ENCODE assay signal across 23 mouse cellular contexts in genomic region chr15:23590451-23590850, GRCm38 (mm10).
"Had no signal": no experiment of that assay in that cellular context is flagged by ENCODE, and none has a peak within 500 bp of the region (broad histone marks: within the 10 kb centered on the region; RNA-seq: fewer than 3 reads in every experiment).

No protein-coding gene starts in this region.

- H3K4me1 ChIP-seq: heart, embryonic 10.5 days; heart, embryonic 12.5 days; hindbrain, embryonic 13.5 days; hindbrain, embryonic 15.5 days; kidney, embryonic 15.5 days; limb, embryonic 10.5 days; limb, embryonic 12.5 days; liver, embryonic 13.5 days; liver, embryonic 15.5 days had no signal

- H3K4me3 ChIP-seq: heart, embryonic 10.5 days; heart, embryonic 12.5 days; hindbrain, embryonic 13.5 days; hindbrain, embryonic 15.5 days; kidney, embryonic 15.5 days; left cerebral cortex, adult 2 months; limb, embryonic 10.5 days; limb, embryonic 12.5 days; liver, embryonic 13.5 days; liver, embryonic 15.5 days had no signal

- H3K27ac ChIP-seq: heart, embryonic 10.5 days; hindbrain, embryonic 13.5 days; hindbrain, embryonic 15.5 days; hindbrain, postnatal 0 days; kidney, embryonic 15.5 days; kidney, postnatal 0 days; left cerebral cortex, adult 2 months; limb, embryonic 10.5 days; limb, embryonic 12.5 days; liver, embryonic 13.5 days; liver, embryonic 15.5 days had no signal

- DNase-seq: gastrocnemius, postnatal 14 days; gastrocnemius, postnatal 36 days; heart, adult 11 months; heart, postnatal 10 days; kidney, adult 11 months; kidney, adult 2 months; kidney, adult 9 months; kidney, postnatal 14 days; kidney, postnatal 36 days; layer of hippocampus, adult 9-11 months; liver; liver, embryonic 13.5 days had no signal

- H3K27me3 ChIP-seq: heart, embryonic 12.5 days; hindbrain, embryonic 13.5 days; hindbrain, embryonic 15.5 days; kidney, embryonic 15.5 days; limb, embryonic 12.5 days; liver, embryonic 13.5 days; liver, embryonic 15.5 days had no signal

- H3K36me3 ChIP-seq: heart, embryonic 10.5 days; heart, embryonic 12.5 days; hindbrain, embryonic 13.5 days; hindbrain, embryonic 15.5 days; kidney, embryonic 15.5 days; limb, embryonic 10.5 days; limb, embryonic 12.5 days; liver, embryonic 13.5 days; liver, embryonic 15.5 days had no signal
